Mouse (Mus musculus) limb, embryonic 11.5 days (tissue): ENCODE results near the gene Diexf. TPM values are rescaled to one million over a fixed set of nuclear protein-coding genes. Genes with fewer than 3 reads are reported as not detected.

Source experiments
- ATAC-seq: fragments of 200-750 bp; cut with Nextera tagmentation; 2 replicates; pipeline ENCODE4 v1.8.0; 2017; ENCODE audit warnings: low read depth; ENCODE audit not compliant: insufficient number of reproducible peaks, low FRiP score, low TSS enrichment
- DNase-seq: peaks from one replicate; pipeline ENCODE4 v3.0.0-alpha.2; 2015; ENCODE audit warnings: low spot score
- H3K27ac ChIP-seq: fragments of 300-500 bp; sonication (generic); replicated peaks from 2 replicates; pipeline ENCODE4 v1.5.1; 2014; ENCODE audit warnings: low read depth, mild to moderate bottlenecking, low read length
- H3K27me3 ChIP-seq: fragments of 300-500 bp; sonication (generic); 2 replicates; pipeline ENCODE4 v1.6.1; 2014; ENCODE audit warnings: mild to moderate bottlenecking, low read length, mixed read lengths; ENCODE audit not compliant: control insufficient read depth, insufficient read depth
- H3K36me3 ChIP-seq: fragments of 300-500 bp; sonication (generic); 2 replicates; pipeline ENCODE4 v1.6.1; 2014; ENCODE audit warnings: mild to moderate bottlenecking, low read length, moderate library complexity, mixed read lengths; ENCODE audit not compliant: control insufficient read depth, insufficient read depth
- H3K4me1 ChIP-seq: fragments of 300-500 bp; sonication (generic); 2 replicates; pipeline ENCODE4 v1.6.1; 2014; ENCODE audit warnings: low read length, mixed read lengths; ENCODE audit not compliant: control insufficient read depth, insufficient read depth
- H3K4me2 ChIP-seq: fragments of 300-500 bp; sonication (generic); 2 replicates; pipeline ENCODE4 v1.6.1; 2014; ENCODE audit warnings: low read depth, mild to moderate bottlenecking, moderate library complexity; ENCODE audit not compliant: severe bottlenecking
- H3K4me3 ChIP-seq: fragments of 300-500 bp; sonication (generic); 2 replicates; pipeline ENCODE4 v1.5.1; 2014; ENCODE audit warnings: low read depth, low read length
- H3K9ac ChIP-seq: fragments of 300-500 bp; sonication (generic); 2 replicates; pipeline ENCODE4 v1.6.1; 2014; ENCODE audit warnings: mild to moderate bottlenecking, low read length
- H3K9me3 ChIP-seq: fragments of 300-500 bp; sonication (generic); 2 replicates; pipeline ENCODE4 v1.6.1; 2016; ENCODE audit warnings: low read length; ENCODE audit not compliant: control insufficient read depth
- WGBS: fragments of 180-500 bp; shearing (Covaris S2); extraction: QIAGEN DNeasy Blood & Tissue Kit; methylation state at CpG from one replicate; pipeline ENCODE4 v1.1.7; 2014; 5-methylcytosine and 5-hydroxymethylcytosine counted together
- polyA plus RNA-seq: library from polyadenylated mRNA; unstranded; fragments of >200 nt; fragmentation: Nextera tagmentation; extraction: Ambion mirVana; gene quantifications from 2 replicates; pipeline ENCODE4 v1.2.1, GENCODE M21; 2014

Diexf gene
- 12.2 and 13.3 TPM in 2 replicates for polyA plus RNA-seq

DNA sequence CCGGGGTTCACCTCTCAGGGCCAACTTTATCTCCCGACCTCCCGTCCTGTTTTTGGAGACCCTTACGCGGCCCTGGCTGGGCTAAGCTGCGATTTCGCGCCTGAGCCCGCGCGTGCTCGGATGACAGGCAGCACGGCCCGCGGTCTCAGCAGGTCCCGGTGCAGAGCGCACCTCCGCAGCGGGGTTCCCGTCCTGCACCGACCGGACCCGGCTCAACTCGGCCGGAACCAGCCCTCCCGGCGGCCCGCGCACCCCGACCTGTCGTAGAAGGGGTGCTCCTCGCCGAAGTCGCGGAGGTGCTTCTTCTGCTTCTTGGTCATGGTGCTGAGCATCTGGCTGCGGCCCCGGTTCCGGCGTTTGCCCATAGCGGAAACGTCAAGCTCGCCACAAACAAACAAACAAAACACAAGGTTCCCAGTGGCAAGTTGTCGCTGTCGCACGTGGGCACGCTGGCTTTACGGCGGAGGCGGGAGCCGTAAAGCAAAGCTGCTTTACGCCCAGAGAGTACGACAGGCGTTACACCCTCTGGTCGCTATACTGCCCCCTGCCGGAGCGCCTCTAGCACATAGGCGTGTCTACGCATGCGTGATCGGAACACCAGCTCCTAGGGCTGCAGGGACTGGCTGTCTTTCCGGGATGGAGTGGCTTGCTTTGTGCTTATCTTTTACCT lies at the start of gene Diexf:
TSS of gene Diexf (minus strand) at position 487 of the 670 bp plus-strand sequence.
- Histone ChIP-seq H3K27ac (no peak within 1 kb of the TSS; the same call in 1 of the 2 replicates), H3K27me3 (no peaks in the 10 kb centered on the region), H3K4me3 (peak within 1 kb of the TSS; percentile 98), H3K36me3 (peaks cover 6% of the 10 kb centered on the region; the same call in 1 of the 2 replicates), H3K4me1 (peaks cover 5% of the 10 kb centered on the region; the same call in 1 of the 2 replicates), H3K4me2 (peak within 1 kb of the TSS; percentile 43), H3K9me3 (no peaks in the 10 kb centered on the region), H3K9ac (peak within 1 kb of the TSS; percentile 85)
- under 1% methylated on average over 61 of the region's 61 CpGs for WGBS
- peak; percentile 86 for ATAC-seq
- peak; percentile 100 for DNase-seq

DNA sequence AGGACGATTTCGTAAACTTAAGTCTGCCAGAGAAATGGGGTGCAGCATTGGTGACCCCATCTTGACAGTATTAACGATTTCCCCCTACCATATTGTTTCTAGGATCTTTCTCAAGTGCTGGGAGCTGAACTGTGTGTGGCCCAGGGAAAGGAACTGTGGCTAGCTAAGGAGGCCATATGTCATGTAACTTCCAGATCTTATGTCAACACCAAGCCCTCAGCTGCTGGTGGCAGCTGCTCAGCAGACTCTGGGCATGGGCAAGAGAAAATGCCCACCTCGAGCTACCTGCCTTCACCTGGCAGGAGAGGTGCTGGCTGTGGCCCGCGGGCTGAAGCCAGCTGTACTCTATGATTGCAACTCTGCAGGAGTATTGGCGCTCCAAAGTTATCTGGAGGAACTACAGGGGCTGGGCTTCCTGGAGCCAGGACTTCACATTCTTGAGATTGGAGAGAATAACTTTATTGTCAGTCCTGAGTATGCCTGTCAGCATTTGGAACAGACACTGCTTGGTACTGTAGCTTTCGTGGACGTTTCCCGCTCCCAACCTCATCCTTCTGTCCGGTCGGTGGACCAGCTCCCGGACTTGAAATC lies 44.2 kb upstream of the Diexf start:
- Histone ChIP-seq H3K27me3 (no peaks in the 10 kb centered on the region), H3K4me1 (peaks cover 10% of the 10 kb centered on the region; the same call in 1 of the 2 replicates), H3K9ac (no peak overlapping the region), H3K36me3 (no peaks in the 10 kb centered on the region), H3K4me3 (peak overlapping the region; percentile 75), H3K4me2 (peak overlapping the region; percentile 53), H3K27ac (no peak overlapping the region; the same call in 1 of the 2 replicates), H3K9me3 (no peaks in the 10 kb centered on the region)
- WGBS = 90% methylated on average over 13 of the region's 13 CpGs
- no peak for DNase-seq
- ATAC-seq = no peak

DNA sequence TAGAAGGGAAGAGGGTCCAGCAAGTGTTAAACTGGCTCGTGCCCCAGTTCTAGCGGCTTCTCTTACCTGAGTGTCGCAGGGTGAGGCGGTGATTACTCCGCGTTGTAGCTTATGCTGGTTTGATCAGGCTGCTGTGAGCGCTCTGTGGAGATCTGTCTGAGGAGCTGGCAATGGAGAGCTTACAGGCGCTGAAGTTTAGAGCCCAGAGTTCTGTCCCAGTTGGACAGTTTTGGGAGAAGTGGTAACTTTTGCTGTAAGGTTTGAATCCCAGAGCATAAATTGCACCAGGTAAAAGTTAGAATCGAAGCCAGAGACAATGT lies 43.7 kb upstream of the Diexf start:
- H3K27ac ChIP-seq = peak overlapping the region; percentile 70; the same call in 1 of the 2 replicates
- no peaks in the 10 kb centered on the region for H3K27me3 ChIP-seq
- peak overlapping the region; percentile 53 for H3K4me2 ChIP-seq
- H3K36me3 ChIP-seq = no peaks in the 10 kb centered on the region
- 19% methylated on average over 9 of the region's 9 CpGs for WGBS
- DNase-seq = no peak
- H3K4me3 ChIP-seq = peak overlapping the region; percentile 75
- ATAC-seq = no peak; the same call in 1 of the 2 replicates
- peak overlapping the region; percentile 68 for H3K9ac ChIP-seq
- no peaks in the 10 kb centered on the region for H3K9me3 ChIP-seq
- peaks cover 10% of the 10 kb centered on the region; the same call in 1 of the 2 replicates for H3K4me1 ChIP-seq

DNA sequence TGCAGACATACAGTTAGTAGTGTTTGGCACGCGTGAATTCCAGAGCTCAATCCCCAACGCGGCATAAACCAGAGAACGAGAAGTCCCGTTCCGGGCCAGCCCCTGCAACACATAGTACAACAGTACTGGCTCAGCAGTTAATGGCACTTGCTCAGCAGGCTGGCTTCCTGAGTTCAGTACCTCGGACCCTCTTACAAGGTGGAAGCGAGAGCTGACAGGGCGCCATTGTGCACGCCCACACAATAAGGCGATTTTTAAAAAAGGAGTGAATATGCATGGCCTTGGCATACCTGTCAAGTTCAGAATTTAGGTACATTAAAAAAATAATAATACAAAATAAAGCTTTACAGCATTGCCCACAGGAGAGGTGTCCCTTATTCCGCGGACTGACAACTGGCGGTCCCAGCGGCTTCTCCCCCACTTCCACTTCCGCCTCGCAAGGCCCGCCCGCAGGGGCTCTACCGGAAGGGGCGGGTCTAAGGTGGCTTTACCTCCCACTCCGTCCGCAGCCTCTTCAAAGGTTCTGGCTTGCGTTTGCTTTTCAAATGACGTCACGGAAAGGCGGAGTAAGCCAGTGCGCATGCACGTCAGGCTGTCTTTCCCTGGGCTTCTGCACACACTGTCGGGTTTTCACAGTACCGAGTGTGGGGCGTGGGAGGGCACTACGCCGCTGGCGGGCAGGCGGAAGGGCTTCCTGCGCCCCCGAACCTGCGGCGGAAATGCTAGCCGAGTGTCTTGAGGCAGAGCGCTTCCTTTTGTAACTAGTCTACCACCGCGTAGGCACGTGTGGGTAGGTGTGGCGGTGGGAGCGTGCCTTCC lies 43.1 kb upstream of the Diexf start:
- H3K27me3 ChIP-seq = no peaks in the 10 kb centered on the region
- peak overlapping the region; percentile 68 for H3K9ac ChIP-seq
- H3K4me2 ChIP-seq = peak overlapping the region; percentile 53
- peaks cover 10% of the 10 kb centered on the region; the same call in 1 of the 2 replicates for H3K4me1 ChIP-seq
- peak; percentile 96 for DNase-seq
- peak; percentile 99 for ATAC-seq
- under 1% methylated on average over 48 of the region's 48 CpGs for WGBS
- peak overlapping the region; percentile 70; the same call in 1 of the 2 replicates for H3K27ac ChIP-seq
- peak overlapping the region; percentile 75 for H3K4me3 ChIP-seq
- H3K9me3 ChIP-seq = no peaks in the 10 kb centered on the region
- H3K36me3 ChIP-seq = no peaks in the 10 kb centered on the region

DNA sequence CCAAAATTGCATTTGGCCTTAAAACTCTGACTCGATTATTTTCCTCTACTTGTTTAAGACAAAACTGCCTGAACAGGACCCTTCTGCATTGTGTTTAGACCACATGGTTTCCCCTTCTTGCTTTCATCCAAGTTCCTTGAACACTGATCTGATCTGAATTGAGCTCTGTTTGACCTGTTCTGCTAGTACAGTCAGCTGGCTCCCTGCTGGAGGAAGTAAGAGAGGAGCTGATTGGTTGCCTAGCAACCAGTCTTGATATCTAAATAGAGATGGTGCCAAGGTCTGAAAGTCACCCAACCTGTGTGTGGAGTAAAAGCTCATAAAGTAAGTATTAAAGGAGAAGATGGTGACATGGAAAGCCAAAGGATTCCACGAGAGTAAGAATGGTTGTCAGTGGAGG lies 39.8 kb upstream of the Diexf start:
- Histone ChIP-seq H3K27me3 (no peaks in the 10 kb centered on the region), H3K9ac (no peak overlapping the region), H3K4me2 (no peak overlapping the region), H3K36me3 (no peaks in the 10 kb centered on the region), H3K4me1 (peaks cover 10% of the 10 kb centered on the region; the same call in 1 of the 2 replicates), H3K4me3 (no peak overlapping the region), H3K9me3 (no peaks in the 10 kb centered on the region), H3K27ac (no peak overlapping the region)
- 92% methylated on average over 2 of the region's 2 CpGs for WGBS
- DNase-seq = no peak
- ATAC-seq = no peak

DNA sequence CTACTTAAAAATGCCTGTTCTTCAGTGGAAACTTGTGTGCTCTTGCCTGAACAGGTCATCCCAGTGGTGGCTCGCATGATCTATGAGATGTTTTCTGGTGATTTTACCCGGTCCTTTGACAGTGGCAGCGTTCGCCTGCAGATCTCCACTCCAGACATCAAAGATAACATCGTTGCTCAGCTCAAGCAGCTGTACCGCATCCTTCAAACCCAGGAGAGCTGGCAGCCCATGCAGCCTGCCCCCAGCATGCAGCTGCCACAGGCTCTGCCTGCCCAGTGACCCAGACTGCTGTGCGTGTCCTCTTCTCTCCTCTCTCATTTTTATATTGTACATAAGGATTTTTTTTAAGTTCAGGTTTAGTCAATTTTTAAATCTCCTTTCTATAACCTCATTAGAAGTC lies 39.2 kb upstream of the Diexf start:
- no peak for ATAC-seq
- Histone ChIP-seq H3K9me3 (no peaks in the 10 kb centered on the region), H3K27me3 (no peaks in the 10 kb centered on the region), H3K9ac (no peak overlapping the region), H3K27ac (no peak overlapping the region), H3K4me1 (peaks cover 10% of the 10 kb centered on the region; the same call in 1 of the 2 replicates), H3K4me2 (no peak overlapping the region), H3K4me3 (no peak overlapping the region), H3K36me3 (no peaks in the 10 kb centered on the region)
- DNase-seq = no peak
- 81% methylated on average over 7 of the region's 7 CpGs for WGBS

DNA sequence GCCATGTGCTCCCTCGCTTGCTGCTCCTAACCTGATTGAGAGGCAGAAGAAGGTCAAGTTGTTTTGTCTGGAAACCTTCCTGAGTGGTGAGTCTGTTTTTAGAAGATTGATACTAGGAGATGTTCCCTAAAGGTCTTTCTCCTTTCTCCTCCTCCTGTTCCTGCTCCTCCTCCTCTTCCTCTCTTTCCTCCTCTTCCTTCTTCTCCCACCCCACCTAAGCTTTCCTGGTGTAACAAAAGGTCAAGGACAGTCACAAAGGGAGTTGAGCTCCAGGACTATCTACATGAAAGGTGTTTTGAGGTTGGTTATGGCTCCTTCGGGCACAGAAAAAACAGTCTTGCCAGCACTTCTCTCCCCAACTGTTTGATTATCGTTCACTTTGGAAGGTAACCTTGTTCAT lies 37.7 kb upstream of the Diexf start, which contains the start of gene A130010J15Rik:
TSS of gene A130010J15Rik (plus strand) at position 301 of the 400 bp plus-strand sequence.
- H3K4me2 ChIP-seq = no peak within 1 kb of the TSS
- no peaks in the 10 kb centered on the region for H3K27me3 ChIP-seq
- no peak for ATAC-seq
- no peaks in the 10 kb centered on the region for H3K9me3 ChIP-seq
- H3K4me1 ChIP-seq = peaks cover 5% of the 10 kb centered on the region; the same call in 1 of the 2 replicates
- H3K4me3 ChIP-seq = no peak within 1 kb of the TSS
- no peaks in the 10 kb centered on the region for H3K36me3 ChIP-seq
- H3K27ac ChIP-seq = no peak within 1 kb of the TSS
- DNase-seq = no peak
- no peak within 1 kb of the TSS for H3K9ac ChIP-seq
- 97% methylated on average over 3 of the region's 3 CpGs for WGBS
